In the genomic region with DNA sequence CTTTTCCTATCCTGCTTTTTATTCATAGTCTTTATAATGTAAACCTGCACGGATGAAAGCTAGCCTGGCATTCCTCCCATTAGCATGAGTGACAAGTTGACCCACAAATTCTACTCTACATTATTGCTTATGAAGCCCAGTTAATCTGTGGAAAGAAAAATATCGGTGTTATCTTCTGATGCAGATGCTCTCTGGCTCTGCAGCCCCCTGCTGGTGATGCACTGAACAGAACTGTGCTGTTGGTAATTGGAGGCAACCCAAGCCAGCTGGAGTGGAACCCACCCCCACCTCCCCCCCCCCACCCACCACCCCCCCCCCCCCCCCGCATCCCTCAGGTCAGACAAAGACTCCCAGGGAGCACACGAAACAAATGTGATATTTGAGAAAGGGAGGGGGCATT, we compare ENCODE assay signal across 9 mouse cellular contexts.
DNase-seq lines count a peak whose midpoint lies in the region; ATAC-seq and TF ChIP-seq lines count a peak whose summit lies in the region.
"Had no signal": no experiment of that assay in that cellular context is flagged by ENCODE, and none has a peak within 500 bp of the region (broad histone marks: within the 10 kb centered on the region; RNA-seq: fewer than 3 reads in every experiment).

No protein-coding gene starts in this region.

- DNase-seq in testis, postnatal 14 days (ENCODE audit: low spot score) = no peak
- DNase-seq in cerebellum, postnatal 25 days = peak; percentile 12 to 45
- DNase-seq in gastrocnemius, adult 2 months = peak; percentile 62
- peak; percentile 44 to 84 for DNase-seq in kidney, postnatal 36 days
- peak; percentile 20 for DNase-seq in liver, embryonic 13.5 days
- DNase-seq in urinary bladder, postnatal 36 days (ENCODE audit: low spot score in 2 of 2) = peak; percentile 13 to 48

- WGBS in liver, embryonic 13.5 days (ENCODE audit: insufficient replicate concordance) = 26% methylated on average over 3 of the region's 4 CpGs
- 27% methylated on average over 3 of the region's 4 CpGs for WGBS in neural tube, embryonic 15.5 days

- H3K9me3 ChIP-seq in liver, embryonic 13.5 days (replicated peaks) = no peaks in the 10 kb centered on the region
- H3K9me3 ChIP-seq in neural tube, embryonic 15.5 days (replicated peaks) = no peaks in the 10 kb centered on the region
- H3K9me3 ChIP-seq: embryonic facial prominence, embryonic 12.5 days had no signal

- no peak overlapping the region for H3K27ac ChIP-seq in testis, adult 2 months (ENCODE audit: control insufficient read depth, insufficient read depth, low read depth, low read length)
- H3K27ac ChIP-seq in gastrocnemius, adult 2 months = no peak overlapping the region
- H3K27ac ChIP-seq in liver, embryonic 13.5 days = no peak overlapping the region
- no peak overlapping the region for H3K27ac ChIP-seq in neural tube, embryonic 15.5 days (replicated peaks)
- H3K27ac ChIP-seq: embryonic facial prominence, embryonic 12.5 days had no signal

- no peaks in the 10 kb centered on the region for H3K4me1 ChIP-seq in testis, adult 2 months (ENCODE audit: control insufficient read depth, insufficient read depth, low read length)
- no peaks in the 10 kb centered on the region for H3K4me1 ChIP-seq in liver, embryonic 13.5 days (replicated peaks)
- no peaks in the 10 kb centered on the region for H3K4me1 ChIP-seq in neural tube, embryonic 15.5 days
- H3K4me1 ChIP-seq: embryonic facial prominence, embryonic 12.5 days had no signal

- ATAC-seq in liver, embryonic 13.5 days (ENCODE audit: low read depth) = peak; percentile 34; the same call in 1 of the 2 replicates
- peak; percentile 63 for ATAC-seq in neural tube, embryonic 15.5 days (ENCODE audit: low FRiP score)

- H3K4me3 ChIP-seq in testis, adult 2 months (ENCODE audit: control insufficient read depth, low read depth, low read length) = no peak overlapping the region
- no peak overlapping the region for H3K4me3 ChIP-seq in gastrocnemius, adult 2 months
- no peak overlapping the region for H3K4me3 ChIP-seq in liver, embryonic 13.5 days (replicated peaks)
- no peak overlapping the region for H3K4me3 ChIP-seq in neural tube, embryonic 15.5 days (replicated peaks)
- H3K4me3 ChIP-seq: embryonic facial prominence, embryonic 12.5 days had no signal

- intact Hi-C loops in gastrocnemius, adult 2 months (cut with DNase I) = loop anchor here (10.0 kb wide), 1 partner anchor 273 kb away; no protein-coding TSS in a partner anchor

- TF ChIP-seq CTCF in testis, adult 2 months (IDR thresholded peaks at IDR 0.05; ENCODE audit: control insufficient read depth, insufficient read depth, insufficient replicate concordance, low read depth, low read length) = peak; percentile 39; the same call in 1 of the 2 replicates
- peak; percentile 61 for TF ChIP-seq CTCF in gastrocnemius, adult 2 months (IDR thresholded peaks at IDR 0.05)

- H3K36me3 ChIP-seq in testis, adult 2 months (ENCODE audit: control insufficient read depth, insufficient read depth, low read length) = no peaks in the 10 kb centered on the region
- H3K36me3 ChIP-seq in liver, embryonic 13.5 days = no peaks in the 10 kb centered on the region
- H3K36me3 ChIP-seq in neural tube, embryonic 15.5 days = no peaks in the 10 kb centered on the region
- H3K36me3 ChIP-seq: embryonic facial prominence, embryonic 12.5 days had no signal

- no peak overlapping the region for H3K4me2 ChIP-seq in liver, embryonic 13.5 days
- no peak overlapping the region for H3K4me2 ChIP-seq in neural tube, embryonic 15.5 days
- H3K4me2 ChIP-seq: embryonic facial prominence, embryonic 12.5 days had no signal

- no peaks in the 10 kb centered on the region for H3K27me3 ChIP-seq in testis, adult 2 months (ENCODE audit: control insufficient read depth, insufficient read depth, low read length)
- H3K27me3 ChIP-seq in liver, embryonic 13.5 days = no peaks in the 10 kb centered on the region
- no peaks in the 10 kb centered on the region for H3K27me3 ChIP-seq in neural tube, embryonic 15.5 days (replicated peaks)
- H3K27me3 ChIP-seq: embryonic facial prominence, embryonic 12.5 days had no signal

- no peak overlapping the region for H3K9ac ChIP-seq in liver, embryonic 13.5 days
- H3K9ac ChIP-seq in neural tube, embryonic 15.5 days (replicated peaks) = no peak overlapping the region
- H3K9ac ChIP-seq: embryonic facial prominence, embryonic 12.5 days had no signal

- TF ChIP-seq POLR2A in testis, adult 2 months (IDR thresholded peaks at IDR 0.05; ENCODE audit: control insufficient read depth, low read depth, low read length) = no peak
